Mouse (Mus musculus) spleen, adult 2 months (tissue): ENCODE measurements at regions not wholly inside any gene's neighbourhood (a gene's known extent, or its start where the extent isn't known, plus 50 kb on each side); places are given as distances from the start of the nearest gene placed in this dataset.

Source experiments
- DNase-seq, 2 experiments: peaks; one replicate each; pipeline versions ENCODE4 v3.0.0 to v3.0.0-alpha.2; 2012 to 2021; ENCODE audit warnings: low spot score in 2 of 2, low read depth in 1 of 2
- H3K27ac ChIP-seq: fragments of 200-500 bp; 2 replicates; pipeline ENCODE4 v1.5.1; 2012; ENCODE audit warnings: low read length, inconsistent platforms; ENCODE audit not compliant: insufficient read depth
- H3K27me3 ChIP-seq: fragments of 200-500 bp; 2 replicates; pipeline ENCODE4 v1.6.1; 2012; ENCODE audit warnings: mild to moderate bottlenecking, moderate library complexity, low read length, inconsistent platforms; ENCODE audit not compliant: control insufficient read depth, insufficient read depth
- H3K36me3 ChIP-seq: fragments of 200-500 bp; 2 replicates; pipeline ENCODE4 v1.6.1; 2012; ENCODE audit warnings: mild to moderate bottlenecking, low read length, inconsistent platforms; ENCODE audit not compliant: control insufficient read depth, insufficient read depth
- H3K4me1 ChIP-seq: fragments of 200-500 bp; 2 replicates; pipeline ENCODE4 v1.6.1; 2011; ENCODE audit warnings: inconsistent platforms; ENCODE audit not compliant: control insufficient read depth, insufficient read depth, insufficient read length
- H3K4me3 ChIP-seq: fragments of 200-500 bp; 2 replicates; pipeline ENCODE4 v1.5.1; 2011; ENCODE audit warnings: mild to moderate bottlenecking, inconsistent platforms; ENCODE audit not compliant: insufficient read depth, insufficient read length; ENCODE audit errors: extremely low read depth
- CTCF ChIP-seq: fragments of 200-500 bp; IDR thresholded peaks from 2 replicates; pipeline ENCODE4 v1.5.1; 2011; ENCODE audit warnings: mild to moderate bottlenecking, inconsistent platforms; ENCODE audit not compliant: insufficient read depth, insufficient read length, insufficient replicate concordance; ENCODE audit errors: extremely low read depth
- POLR2A ChIP-seq: fragments of 200-500 bp; IDR thresholded peaks from 2 replicates; pipeline ENCODE4 v1.6.1; 2011; ENCODE audit warnings: low read depth, low read length, inconsistent platforms
- WGBS: fragments of 180-500 bp; shearing (Covaris S2); methylation state at CpG from one replicate; pipeline ENCODE4 v1.1.7; 2018; 5-methylcytosine and 5-hydroxymethylcytosine counted together

- no peak overlapping the region for H3K4me3 ChIP-seq
- no peak for DNase-seq
- no peak overlapping the region for H3K27ac ChIP-seq
- no peaks in the 10 kb centered on the region for H3K27me3 ChIP-seq
- no peak for TF ChIP-seq POLR2A
- no peak for TF ChIP-seq CTCF
- H3K4me1 ChIP-seq, result no peaks in the 10 kb centered on the region
- H3K36me3 ChIP-seq, result no peaks in the 10 kb centered on the region
- WGBS, result 90% methylated on average over 1 of the region's 1 CpGs
Observed at GRCm38 (mm10) chr4:95318561-95318960, 238.7 kb upstream of the Fggy start.

GRCm38 (mm10) chr4:95319036-95319435 lies 238.3 kb upstream of the Fggy start:
- Histone ChIP-seq H3K4me3 (no peak overlapping the region), H3K27ac (no peak overlapping the region), H3K36me3 (no peaks in the 10 kb centered on the region), H3K27me3 (no peaks in the 10 kb centered on the region), H3K4me1 (no peaks in the 10 kb centered on the region)
- DNase-seq, result no peak
- WGBS, result 85% methylated on average over 6 of the region's 6 CpGs
- TF ChIP-seq CTCF (no peak), POLR2A (no peak)

- Histone ChIP-seq H3K27ac (no peak overlapping the region), H3K4me1 (no peaks in the 10 kb centered on the region), H3K27me3 (no peaks in the 10 kb centered on the region), H3K36me3 (no peaks in the 10 kb centered on the region), H3K4me3 (no peak overlapping the region)
- DNase-seq, result no peak
- 11% methylated on average over 1 of the region's 1 CpGs for WGBS
- TF ChIP-seq POLR2A, result no peak
- TF ChIP-seq CTCF, result no peak
Observed at GRCm38 (mm10) chr4:95325861-95326260, 231.4 kb upstream of the Fggy start.

GRCm38 (mm10) chr4:95339822-95340221 lies 217.5 kb upstream of the Fggy start:
- no peak for DNase-seq
- H3K27me3 ChIP-seq, result no peaks in the 10 kb centered on the region
- H3K27ac ChIP-seq, result no peak overlapping the region
- TF ChIP-seq POLR2A (no peak), CTCF (no peak)
- no peak overlapping the region for H3K4me3 ChIP-seq
- WGBS, result 74% methylated on average over 2 of the region's 2 CpGs
- no peaks in the 10 kb centered on the region for H3K36me3 ChIP-seq
- H3K4me1 ChIP-seq, result no peaks in the 10 kb centered on the region

- no peak overlapping the region for H3K27ac ChIP-seq
Observed at GRCm38 (mm10) chr4:95340926-95341325, 216.4 kb upstream of the Fggy start.

GRCm38 (mm10) chr4:95346722-95347197 lies 210.5 kb upstream of the Fggy start:
- 90% methylated on average over 3 of the region's 3 CpGs for WGBS
- no peak for TF ChIP-seq CTCF
- Histone ChIP-seq H3K4me1 (no peaks in the 10 kb centered on the region), H3K27ac (no peak overlapping the region), H3K4me3 (no peak overlapping the region), H3K27me3 (no peaks in the 10 kb centered on the region), H3K36me3 (no peaks in the 10 kb centered on the region)
- DNase-seq, result no peak

More at GRCm38 (mm10) chr4:95340926-95341325, 216.4 kb upstream of the Fggy start:
- H3K36me3 ChIP-seq, result no peaks in the 10 kb centered on the region
- H3K4me1 ChIP-seq, result no peaks in the 10 kb centered on the region
- WGBS, result 27% methylated on average over 3 of the region's 3 CpGs
- H3K27me3 ChIP-seq, result no peaks in the 10 kb centered on the region
- no peak overlapping the region for H3K4me3 ChIP-seq
- no peak for TF ChIP-seq CTCF
- no peak for TF ChIP-seq POLR2A
- DNase-seq, result no peak

- H3K36me3 ChIP-seq, result no peaks in the 10 kb centered on the region
- TF ChIP-seq CTCF (no peak), POLR2A (no peak)
- H3K27me3 ChIP-seq, result no peaks in the 10 kb centered on the region
- H3K27ac ChIP-seq, result no peak overlapping the region
- no peak for DNase-seq
- no peak overlapping the region for H3K4me3 ChIP-seq
- H3K4me1 ChIP-seq, result no peaks in the 10 kb centered on the region
- 86% methylated on average over 2 of the region's 2 CpGs for WGBS
Observed at GRCm38 (mm10) chr4:95347436-95347835, 209.9 kb upstream of the Fggy start.
